Mouse (Mus musculus): ENCODE data around the gene Pafah2.

Gene Pafah2

DNA sequence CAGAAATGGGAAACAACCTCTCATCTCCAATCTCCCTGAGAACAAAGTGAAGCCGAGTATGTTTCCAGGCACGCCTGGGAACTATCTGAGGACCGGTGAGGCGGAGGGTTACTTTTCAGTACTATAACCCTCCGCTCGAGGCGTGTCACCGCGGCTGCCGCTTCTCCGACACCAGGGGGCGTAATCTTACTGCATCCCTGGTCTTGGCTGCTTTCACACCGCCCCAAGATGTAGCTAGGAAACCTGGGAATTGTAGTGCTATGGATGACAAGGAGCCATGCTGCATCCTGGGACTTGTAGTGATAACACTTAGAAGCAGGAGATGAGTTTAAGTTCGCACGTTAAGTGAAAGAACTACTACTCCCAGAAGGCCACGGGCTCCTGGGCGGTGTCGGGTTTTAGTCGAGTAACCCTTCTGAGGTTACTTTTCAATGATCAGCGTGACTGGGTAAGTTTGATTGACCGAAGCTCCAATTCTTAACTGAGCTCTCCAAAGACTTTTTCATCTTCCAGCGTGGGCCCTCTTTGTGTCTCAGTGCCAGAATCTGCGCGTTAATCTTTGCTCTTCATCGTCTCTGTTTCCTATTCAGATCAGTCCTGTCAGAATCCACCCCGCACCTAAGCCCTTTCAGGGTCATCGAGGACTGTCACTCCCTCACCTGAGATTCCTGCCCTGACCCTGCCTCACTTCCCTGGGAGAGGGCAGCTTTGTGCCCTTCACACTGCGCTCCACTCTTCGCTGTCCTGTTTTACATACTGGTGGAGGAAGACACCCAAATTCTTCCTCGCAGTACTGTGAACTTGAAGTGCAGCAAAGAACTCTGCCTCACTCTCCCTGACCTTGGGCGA lies at the start of gene Pafah2:
Gene Pafah2 (plus strand): TSS at position 344 of the 849 bp plus-strand sequence.
- peak; percentile 96 to 98 for DNase-seq (ENCODE audit: low spot score in 2 of 2)

DNA sequence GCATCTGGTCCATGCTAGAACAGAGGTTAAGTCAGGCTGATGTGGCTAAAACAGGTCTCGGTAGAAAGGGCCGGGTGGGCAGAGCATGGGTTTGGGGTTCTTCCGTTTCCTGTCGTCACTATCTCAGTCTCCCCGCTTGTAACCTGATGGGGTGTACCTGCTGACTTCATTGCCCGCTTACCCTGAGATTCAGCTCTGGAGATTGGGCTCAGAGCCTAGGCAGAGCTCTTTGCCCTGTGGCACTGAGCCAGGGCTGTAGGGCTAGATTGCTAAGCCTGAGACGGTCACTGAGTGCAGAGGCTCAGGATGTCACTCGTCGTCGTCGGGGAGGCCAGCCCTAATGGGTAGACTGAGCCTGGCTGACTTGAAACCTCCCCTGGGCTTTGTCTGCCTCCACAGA lies 48.0 kb upstream of the Pafah2 start:
- no peak for DNase-seq (ENCODE audit: low spot score in 2 of 2)

DNA sequence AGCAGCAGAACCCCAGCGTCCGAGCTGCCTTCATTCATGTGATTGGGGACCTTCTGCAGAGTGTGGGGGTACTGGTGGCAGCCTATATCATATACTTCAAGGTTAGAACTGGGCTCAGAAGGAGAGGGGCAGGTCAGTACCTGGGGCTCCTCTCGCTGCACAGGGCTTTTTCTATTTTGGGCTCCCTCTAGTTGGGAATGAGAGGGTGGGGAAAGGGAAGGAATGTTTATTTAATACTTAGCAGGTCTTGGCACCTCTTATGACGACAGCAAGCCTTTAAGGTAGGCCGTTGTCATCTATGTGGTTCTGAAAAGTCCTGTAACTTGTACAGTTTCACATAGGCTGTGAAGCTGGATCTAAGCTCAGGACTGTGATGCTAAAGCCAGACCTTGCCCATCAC lies 47.6 kb upstream of the Pafah2 start:
- DNase-seq (ENCODE audit: low spot score in 2 of 2) = no peak

DNA sequence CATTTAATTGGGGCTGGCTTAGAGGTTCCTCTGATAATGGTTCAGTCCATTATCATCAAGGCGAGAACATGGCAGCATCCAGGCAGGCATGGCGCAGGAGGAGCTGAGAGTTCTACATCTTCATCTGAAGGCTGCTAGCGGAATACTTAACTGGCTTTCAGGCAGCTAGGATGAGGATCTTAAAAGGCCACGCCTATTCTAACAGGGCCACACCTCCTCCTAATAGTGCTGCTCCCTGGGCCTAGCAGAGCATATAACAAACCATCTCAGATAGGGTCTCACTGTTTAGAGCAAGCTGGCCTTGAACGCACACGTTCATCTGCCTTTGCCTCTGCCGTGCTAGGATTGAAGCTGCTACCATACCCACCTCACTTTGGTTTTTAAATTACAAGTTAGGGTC lies 46.3 kb upstream of the Pafah2 start:
- no peak for DNase-seq (ENCODE audit: low spot score in 2 of 2)

DNA sequence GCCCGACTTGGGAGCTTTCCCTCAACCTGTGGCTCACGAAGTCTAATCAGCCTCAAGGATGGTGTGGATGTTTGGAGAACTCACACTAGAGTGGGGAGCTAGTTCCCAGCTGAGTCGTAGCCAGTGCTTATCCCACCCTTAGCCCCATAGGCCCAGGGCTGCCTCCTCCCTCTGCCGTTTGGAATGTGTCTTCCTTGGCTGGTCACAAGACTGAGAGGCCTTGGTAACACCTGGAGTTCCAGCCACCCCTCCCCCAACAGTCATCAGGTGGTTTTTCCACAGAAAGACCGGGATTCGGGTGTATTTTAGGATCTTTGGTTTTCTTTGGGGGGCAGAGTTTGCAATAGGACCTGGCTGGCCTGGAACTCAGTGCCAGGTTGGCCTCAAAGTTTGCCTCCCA lies 45.5 kb upstream of the Pafah2 start:
- no peak for DNase-seq (ENCODE audit: low spot score in 2 of 2)

DNA sequence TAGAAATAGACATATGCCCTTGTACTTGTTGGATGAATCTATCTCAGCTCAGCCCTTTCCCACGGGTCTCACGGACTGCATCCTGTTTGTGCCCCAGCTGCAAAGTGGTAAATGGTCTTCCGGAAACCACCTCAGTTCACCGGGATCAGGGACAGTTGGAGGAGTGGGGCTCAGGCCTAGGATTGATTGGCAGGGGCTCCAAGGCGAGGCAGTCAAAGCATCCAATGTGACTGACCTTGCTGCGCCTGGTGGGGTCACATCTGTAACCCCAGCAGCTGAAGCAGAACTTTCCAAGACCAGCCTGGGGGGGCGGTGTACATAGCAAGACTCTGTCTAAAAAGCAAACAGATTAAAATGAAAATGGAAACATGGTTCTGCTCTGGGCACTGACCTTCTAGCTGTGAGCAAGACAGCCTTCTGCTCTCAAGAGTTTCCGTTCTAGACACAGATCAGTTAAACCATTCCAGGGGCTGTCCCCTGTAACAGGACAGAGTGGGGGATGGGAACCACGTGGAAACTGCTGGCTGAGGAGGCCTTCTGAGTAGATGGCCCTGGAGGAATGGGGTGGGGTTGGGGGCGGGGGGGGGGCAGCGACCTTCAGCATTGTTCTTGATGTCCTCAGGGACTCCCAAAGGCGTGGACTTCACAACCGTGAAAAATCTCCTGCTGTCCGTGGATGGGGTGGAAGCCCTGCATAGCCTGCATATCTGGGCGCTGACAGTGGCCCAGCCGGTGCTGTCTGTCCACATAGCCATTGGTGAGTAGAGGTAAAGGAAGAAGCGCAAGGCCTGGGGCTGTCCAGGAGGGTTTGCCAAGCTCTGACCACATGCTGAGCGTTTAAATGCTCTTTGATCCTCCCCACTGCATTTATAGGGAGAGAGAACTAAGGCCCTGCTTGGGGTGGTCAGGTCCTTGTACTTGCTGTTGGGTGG lies 44.5 kb upstream of the Pafah2 start:
- no peak for DNase-seq (ENCODE audit: low spot score in 2 of 2)

DNA sequence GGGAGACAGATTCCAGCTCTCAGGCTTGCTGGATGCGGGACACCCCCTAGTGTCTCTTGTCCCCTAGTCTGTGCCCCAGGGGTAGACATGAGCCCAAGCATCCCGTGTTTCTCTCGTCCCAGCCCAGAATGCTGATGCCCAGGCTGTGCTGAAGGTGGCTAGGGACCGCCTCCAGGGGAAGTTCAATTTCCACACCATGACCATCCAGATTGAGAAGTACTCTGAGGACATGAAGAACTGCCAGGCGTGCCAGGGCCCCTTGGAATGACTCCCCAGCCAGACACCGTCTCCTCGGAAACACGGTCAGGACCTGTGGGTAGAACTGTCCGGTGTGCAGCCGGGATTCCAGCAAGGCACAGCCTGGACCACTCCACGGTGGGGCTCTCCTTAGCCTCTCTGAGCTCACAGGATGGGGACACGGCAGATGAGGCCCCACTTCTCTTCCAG lies 43.8 kb upstream of the Pafah2 start:
- no peak for DNase-seq (ENCODE audit: low spot score in 2 of 2)

DNA sequence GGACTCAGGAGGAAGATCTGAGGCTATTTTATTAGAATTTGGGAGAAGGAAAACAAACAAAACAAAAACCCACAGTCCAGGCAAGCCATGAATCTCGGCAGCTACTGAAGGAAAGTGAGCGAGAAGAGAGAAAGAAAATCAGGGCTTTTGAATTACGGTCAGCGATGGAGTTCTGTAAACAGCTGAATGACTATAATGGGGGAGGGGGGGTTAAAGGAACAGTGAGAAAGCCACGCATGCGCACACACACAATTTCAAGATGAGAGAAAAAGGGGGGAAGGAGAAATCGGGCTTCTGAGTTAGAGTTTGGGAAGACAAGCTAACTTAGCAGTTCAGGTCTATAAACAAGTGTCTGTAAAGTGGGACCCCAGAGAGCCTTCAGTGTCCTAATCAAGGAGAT lies 43.2 kb upstream of the Pafah2 start:
- DNase-seq (ENCODE audit: low spot score in 2 of 2) = no peak

DNA sequence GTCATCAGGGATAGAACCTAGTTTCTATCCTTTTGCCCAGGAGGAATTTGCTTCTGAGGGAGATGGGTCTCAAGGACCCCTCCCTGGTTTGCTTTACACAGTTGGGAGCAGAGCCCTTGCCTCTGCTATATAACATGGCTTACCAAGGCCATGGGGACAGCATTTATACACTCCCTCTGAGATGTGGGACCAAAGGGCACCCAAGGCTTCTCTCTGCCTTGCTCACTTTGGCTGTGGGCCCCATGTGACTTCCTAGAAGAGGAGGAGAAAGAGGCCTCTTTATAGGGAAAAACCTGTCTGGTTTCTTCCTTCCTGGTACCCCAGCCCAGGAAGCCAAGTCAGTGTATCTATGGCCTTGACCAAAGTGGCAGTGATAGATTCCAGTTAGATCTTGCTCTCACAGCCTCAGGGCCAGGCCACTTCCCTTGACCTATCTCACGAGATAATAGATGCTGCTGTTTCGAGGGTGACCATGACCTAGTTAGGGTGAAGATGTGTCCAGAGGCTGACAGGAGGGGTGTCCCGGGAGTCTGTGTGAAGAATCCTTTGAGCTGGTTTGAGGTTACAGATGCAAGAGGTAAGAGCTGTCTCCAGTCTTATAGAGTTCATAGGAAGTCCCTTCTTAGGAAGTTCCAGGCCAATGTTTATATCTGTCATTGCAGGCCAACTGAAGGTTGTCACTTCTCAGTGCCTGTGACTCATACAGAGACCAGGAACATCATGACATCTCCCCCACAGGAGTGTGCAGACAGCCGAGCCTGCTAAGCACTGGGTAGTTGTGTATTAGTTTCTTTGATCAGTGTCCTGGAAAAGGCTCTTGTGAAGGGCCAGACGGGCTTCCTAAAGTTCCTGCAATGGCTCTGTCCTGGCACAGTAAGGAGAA lies 42.4 kb upstream of the Pafah2 start:
- no peak for DNase-seq (ENCODE audit: low spot score in 2 of 2)

DNA sequence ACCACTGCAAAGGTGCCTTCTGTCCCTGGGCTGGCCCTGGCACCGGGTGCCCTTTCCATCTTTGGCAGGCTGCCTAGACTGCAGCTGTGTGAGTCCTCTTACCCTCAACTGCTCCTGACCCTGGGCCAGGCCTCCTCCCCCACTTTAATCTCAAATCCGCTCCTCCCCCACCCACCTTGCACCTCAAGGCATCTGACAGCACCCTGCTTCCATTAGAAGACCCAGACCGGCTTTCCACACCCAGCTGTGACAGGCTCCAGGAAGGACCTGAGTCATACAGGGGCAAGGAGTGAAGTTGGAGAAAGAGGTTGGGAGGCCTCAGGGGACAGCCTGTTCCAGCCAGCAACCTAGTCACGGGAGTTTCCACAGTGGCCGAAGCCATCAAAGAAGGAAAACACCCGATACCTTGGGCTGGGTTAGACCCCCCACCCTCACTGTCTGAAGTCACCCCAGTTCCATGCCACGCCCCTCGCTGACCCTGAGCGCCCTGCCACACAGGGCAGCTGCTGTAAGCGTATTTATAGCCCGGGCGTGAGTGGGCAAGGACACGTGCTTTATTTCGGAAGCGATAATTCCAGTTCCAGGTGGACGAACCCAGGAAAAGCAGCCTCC lies 40.2 kb upstream of the Pafah2 start:
- no peak for DNase-seq (ENCODE audit: low spot score in 2 of 2)

DNA sequence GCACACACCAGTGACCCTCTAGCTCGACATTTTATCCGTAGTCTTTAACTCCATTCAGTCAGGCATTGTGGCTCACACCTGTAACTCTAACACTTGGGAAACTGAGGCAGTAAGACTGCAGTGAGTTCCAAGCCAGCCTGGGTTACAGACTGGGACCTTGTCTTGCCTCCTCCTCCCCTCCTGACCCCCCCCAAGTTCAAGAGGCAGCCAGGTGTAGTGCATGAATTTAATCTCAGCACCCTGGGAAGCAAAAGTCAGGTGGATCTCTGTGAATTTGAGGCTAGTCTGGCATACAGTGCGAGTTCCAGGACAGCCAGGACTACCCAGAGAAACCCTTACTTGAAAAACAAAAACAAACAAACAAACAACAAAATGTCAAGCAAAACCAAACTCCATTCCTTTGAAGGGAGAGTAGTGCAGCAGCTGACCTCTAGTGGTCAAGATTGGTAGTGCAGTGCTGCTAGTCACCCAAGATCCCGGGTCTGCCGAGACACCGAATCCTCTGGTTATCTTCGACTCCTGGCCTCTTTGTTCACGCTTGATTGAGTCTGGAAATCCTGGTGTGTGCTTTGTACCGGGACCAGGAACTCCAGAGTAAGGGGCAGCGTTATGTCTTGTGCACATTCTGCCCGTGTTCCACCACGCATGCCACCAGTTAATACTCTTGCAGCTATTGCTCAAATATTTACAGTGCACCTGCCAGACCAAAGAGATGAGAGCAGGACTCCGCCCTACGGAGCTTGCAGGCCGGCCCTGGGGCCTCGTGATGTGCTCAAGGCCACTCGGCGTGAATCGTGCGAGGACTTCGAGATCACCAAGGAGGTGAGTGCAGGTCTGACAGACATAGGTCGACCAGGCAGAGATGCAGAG lies 39.3 kb upstream of the Pafah2 start:
- DNase-seq (ENCODE audit: low spot score in 2 of 2) = peak; percentile 82 to 87

DNA sequence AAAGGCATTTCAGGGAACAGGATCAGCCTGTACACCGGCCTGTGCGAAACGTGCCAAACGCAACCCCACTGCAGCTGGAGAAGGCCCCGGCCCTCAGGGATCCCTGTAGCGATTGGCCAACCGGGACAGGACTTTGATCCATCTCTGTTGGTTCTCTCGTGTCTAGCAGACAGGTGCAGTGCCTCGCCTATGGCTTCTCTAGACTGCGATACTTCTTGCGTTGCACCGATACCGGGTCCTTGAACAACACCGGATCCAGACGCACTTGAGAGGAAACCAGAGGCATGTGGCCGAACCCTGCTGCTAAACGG lies 38.7 kb upstream of the Pafah2 start:
- no peak for DNase-seq (ENCODE audit: low spot score in 2 of 2)

DNA sequence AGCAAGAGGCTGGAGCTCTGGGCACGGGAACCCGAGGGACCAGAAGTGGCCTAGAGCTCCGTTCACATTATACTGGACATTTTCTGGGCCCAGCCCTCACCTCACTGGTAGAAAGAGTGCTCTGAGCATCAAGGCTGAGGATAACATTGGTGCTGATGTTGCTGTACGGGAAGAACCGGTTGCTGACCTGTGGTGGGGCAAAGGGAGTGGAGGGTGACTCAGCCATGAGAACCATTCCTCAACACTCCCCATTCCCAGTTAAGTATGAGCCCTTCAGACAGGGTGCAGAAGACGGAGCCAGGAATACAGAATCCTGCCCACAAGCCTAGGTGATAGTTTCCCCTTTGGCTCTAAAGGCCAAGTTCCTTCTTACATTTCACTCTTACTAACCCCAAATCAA lies 36.5 kb upstream of the Pafah2 start:
- no peak for DNase-seq (ENCODE audit: low spot score in 2 of 2)

DNA sequence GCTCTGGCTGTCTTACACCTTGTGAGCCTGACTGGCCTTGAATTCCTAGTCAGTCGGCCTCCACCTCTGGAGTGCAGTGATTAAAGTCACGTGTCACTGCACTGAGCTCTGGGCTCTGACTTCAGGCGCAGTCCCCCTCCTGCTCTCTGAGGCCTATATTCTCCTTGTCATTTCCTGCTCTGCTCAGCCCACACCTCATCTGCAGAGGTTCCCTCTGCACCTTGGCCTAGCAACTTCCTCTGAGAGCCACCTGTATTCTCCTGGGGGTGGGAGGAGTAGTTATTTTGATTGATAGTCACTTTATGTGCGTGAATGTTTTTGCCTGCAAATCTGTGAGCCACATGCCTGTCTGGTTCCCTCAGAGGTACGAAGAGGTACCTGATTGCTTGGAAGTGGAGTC lies 34.9 kb upstream of the Pafah2 start:
- DNase-seq (ENCODE audit: low spot score in 2 of 2) = no peak

DNA sequence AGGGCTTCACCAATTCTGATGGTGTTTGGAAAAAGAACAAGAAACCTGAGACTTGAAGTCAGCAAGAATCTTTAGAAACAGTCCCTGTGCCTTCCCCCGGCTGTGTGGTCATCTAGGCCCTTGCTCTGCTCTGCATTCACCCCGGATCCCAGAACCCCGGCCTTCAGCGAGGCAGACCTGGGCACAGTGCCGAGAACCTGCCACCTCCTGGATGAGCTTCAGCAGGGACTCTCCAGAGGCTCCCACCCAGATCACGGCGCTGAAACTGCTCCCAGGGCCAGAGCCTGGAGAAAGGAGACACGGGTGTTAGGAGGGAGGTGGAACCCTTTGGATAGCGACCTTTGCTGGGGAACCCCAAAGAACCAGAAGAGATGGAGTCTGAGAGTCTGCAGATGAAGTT lies 34.0 kb upstream of the Pafah2 start:
- peak in 1 of 2 experiments; percentile 57 for DNase-seq (ENCODE audit: low spot score in 2 of 2)

DNA sequence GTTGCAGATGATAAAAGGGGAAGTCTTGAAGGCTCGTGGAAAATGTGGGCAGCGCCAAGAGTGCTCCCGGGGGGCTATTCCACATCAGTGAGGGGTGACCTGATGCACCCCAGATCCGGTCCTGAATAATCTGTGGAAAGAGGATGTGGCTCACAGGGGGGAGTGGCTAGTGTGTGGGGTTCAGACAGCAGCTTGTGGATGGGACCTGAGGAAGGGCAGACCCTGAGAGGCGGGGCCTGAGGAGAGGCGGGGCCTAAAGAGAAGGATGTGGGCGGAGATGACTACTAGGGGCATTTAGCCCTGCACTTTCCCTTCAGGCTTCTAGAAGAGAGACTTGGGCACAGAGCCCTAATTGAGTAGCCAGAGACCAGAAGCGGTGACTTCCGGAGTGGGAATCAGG lies 33.5 kb upstream of the Pafah2 start:
- DNase-seq (ENCODE audit: low spot score in 2 of 2) = no peak

DNA sequence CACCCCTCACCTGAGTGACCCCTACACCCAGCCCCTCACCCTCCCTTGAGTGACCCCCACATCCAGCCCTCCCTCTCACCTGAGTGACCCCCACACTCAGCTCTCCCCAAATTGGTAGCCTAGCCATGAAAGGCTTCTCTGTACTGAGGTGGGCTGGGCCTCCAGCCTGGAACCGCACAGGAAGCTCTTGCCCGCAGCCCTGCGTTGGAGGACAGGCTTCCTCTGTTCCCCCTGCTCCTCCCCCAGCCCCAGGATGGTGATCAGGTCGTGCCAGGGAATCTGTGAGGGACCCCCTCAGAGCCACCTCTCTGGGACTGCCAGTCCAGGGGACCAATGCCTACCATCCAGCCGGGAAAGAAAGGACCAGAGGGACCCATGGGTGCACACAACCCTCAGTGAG lies 30.8 kb upstream of the Pafah2 start:
- DNase-seq (ENCODE audit: low spot score in 2 of 2) = no peak

DNA sequence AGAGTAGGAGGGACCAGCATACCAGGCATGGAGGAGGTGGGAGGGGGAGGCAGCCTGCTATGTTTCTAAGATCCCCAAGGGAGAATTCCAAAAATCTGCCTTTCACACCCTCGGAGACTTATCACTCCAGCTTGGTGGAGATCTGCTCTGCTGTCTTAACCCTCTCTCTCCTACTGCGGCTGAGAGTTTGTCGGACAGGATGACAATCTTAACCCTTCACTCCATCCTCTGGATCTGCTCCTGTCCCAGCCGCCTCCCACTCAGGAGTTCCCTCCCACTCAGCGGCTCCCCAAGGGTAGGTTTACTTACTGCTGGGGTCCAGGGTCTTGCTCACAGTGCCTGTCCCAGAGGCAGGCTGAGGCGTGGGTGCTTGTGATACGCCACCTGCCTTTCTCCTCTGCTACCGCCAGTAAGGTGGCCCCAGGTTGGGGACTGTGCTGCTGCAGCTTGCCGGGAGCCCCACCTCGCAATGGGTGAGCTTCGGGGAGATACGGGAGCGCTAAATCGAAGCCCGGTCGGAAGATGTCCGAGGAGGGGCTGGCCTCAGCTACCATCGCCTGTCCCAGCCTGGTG lies 25.4 kb upstream of the Pafah2 start:
- DNase-seq (ENCODE audit: low spot score in 2 of 2) = peak in 1 of 2 experiments; percentile 74

DNA sequence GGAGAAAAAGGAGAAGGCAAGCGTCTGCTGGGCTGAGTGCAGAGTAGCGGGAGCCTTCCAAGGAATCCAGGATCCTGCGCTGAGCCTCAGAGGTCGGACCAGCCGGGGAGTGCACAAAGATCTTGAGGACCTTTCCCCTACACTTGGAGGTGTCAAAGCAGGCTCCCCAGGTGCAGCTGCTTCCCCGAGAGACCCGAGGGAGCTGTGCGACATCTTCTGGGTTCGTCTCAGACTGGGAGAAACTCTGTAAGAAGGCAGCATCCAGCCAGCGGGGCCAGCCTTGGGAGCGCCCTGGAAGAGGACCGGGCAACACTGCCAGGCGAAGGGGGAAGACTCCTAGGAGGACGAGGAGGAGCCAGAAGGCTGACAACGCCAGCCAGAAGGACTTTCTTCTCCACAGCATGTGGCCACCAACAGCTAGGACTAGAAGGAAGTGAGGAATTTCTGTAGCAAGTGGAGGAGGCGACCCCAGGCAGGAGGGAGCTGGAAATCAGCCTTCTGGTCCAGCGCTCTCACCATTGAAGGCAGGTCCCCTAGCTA lies 24.7 kb upstream of the Pafah2 start:
- peak in 1 of 2 experiments; percentile 36 for DNase-seq (ENCODE audit: low spot score in 2 of 2)

DNA sequence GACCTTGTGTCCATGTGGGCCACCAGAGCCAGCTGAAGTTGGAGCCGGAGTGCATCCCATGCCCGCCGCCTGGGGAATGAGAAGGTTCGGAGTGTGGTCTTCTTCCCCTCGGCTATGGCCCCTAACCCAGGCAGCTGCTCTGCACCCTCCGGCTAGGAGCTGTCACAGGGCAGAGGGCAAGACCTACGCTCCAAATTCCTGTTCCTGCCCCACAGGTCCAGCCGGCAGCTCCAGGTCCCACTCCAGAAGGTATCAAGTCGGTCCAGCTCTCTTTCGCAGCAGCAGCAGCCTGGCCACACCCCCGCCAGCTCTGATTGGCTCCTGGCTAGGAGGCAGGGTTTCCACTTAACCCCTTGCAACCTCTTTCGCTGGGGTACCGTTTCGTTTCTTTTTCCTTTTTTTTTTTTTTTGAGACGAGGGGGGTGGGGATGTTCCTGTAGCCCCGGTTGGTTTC lies 23.8 kb upstream of the Pafah2 start:
- peak; percentile 91 to 93 for DNase-seq (ENCODE audit: low spot score in 2 of 2)
